Mouse (Mus musculus) midbrain, embryonic 16.5 days (tissue): ENCODE measurements around the gene Fbn1. TPM values are rescaled to one million over a fixed set of nuclear protein-coding genes. Genes with fewer than 3 reads are reported as not detected.

Experiments
- ATAC-seq: fragments of 200-750 bp; cut with Nextera tagmentation; 2 replicates; pipeline ENCODE4 v1.8.0; 2017; ENCODE audit warnings: moderate TSS enrichment
- H3K27ac ChIP-seq: fragments of 300-500 bp; sonication (generic); 2 replicates; pipeline ENCODE4 v1.5.1; 2014; ENCODE audit warnings: mild to moderate bottlenecking, low read length, mixed read lengths
- H3K27me3 ChIP-seq: fragments of 300-500 bp; sonication (generic); 2 replicates; pipeline ENCODE4 v1.6.1; 2014; ENCODE audit warnings: low read depth, low read length, mixed read lengths; ENCODE audit not compliant: control insufficient read depth, insufficient read depth
- H3K36me3 ChIP-seq: fragments of 300-500 bp; sonication (generic); 2 replicates; pipeline ENCODE4 v1.6.1; 2014; ENCODE audit warnings: mild to moderate bottlenecking, low read length, moderate library complexity, mixed read lengths; ENCODE audit not compliant: control insufficient read depth, insufficient read depth
- H3K4me1 ChIP-seq: fragments of 300-500 bp; sonication (generic); 2 replicates; pipeline ENCODE4 v1.6.1; 2014; ENCODE audit warnings: mild to moderate bottlenecking, low read length, mixed read lengths; ENCODE audit not compliant: control insufficient read depth, insufficient read depth
- H3K4me2 ChIP-seq: fragments of 300-500 bp; sonication (generic); 2 replicates; pipeline ENCODE4 v1.6.1; 2014; ENCODE audit warnings: mild to moderate bottlenecking, low read length, mixed read lengths
- H3K4me3 ChIP-seq: fragments of 300-500 bp; sonication (generic); 2 replicates; pipeline ENCODE4 v1.5.1; 2014; ENCODE audit warnings: low read depth, mild to moderate bottlenecking, low read length, moderate library complexity, mixed read lengths
- H3K9ac ChIP-seq: fragments of 300-500 bp; sonication (generic); 2 replicates; pipeline ENCODE4 v1.6.1; 2014; ENCODE audit warnings: low read depth, low read length, mixed read lengths
- H3K9me3 ChIP-seq: fragments of 300-500 bp; sonication (generic); replicated peaks from 2 replicates; pipeline ENCODE4 v1.6.1; 2014; ENCODE audit warnings: mild to moderate bottlenecking, low read length, mixed read lengths; ENCODE audit not compliant: control insufficient read depth, poor library complexity, severe bottlenecking
- WGBS: fragments of 180-500 bp; shearing (Covaris S2); extraction: QIAGEN DNeasy Blood & Tissue Kit; methylation state at CpG from one replicate; pipeline ENCODE4 v1.1.7; 2014; 5-methylcytosine and 5-hydroxymethylcytosine counted together
- polyA plus RNA-seq: library from polyadenylated mRNA; unstranded; fragments of >200 nt; fragmentation: Nextera tagmentation; extraction: Ambion mirVana; gene quantifications from 2 replicates; pipeline ENCODE4 v1.2.1, GENCODE M21; 2015

Fbn1 gene
- polyA plus RNA-seq, 1 experiment from 2014 or later = 1.8 TPM

- 82% methylated on average over 7 of the region's 7 CpGs for WGBS
- H3K4me2 ChIP-seq = no peak overlapping the region
- no peaks in the 10 kb centered on the region for H3K4me1 ChIP-seq
- H3K9me3 ChIP-seq = no peaks in the 10 kb centered on the region
- H3K4me3 ChIP-seq = no peak overlapping the region
- ATAC-seq = no peak
- no peaks in the 10 kb centered on the region for H3K36me3 ChIP-seq
- H3K9ac ChIP-seq = no peak overlapping the region
- no peaks in the 10 kb centered on the region for H3K27me3 ChIP-seq
- H3K27ac ChIP-seq = no peak overlapping the region
Measured at GRCm38 (mm10) chr2:125397796-125398195, 110.0 kb downstream of the Fbn1 start.

GRCm38 (mm10) chr2:125394428-125395101 is 113.2 kb downstream of the Fbn1 start:
- H3K36me3 ChIP-seq = no peaks in the 10 kb centered on the region

GRCm38 (mm10) chr2:125391582-125391981 is 116.2 kb downstream of the Fbn1 start:
- 0 out of 2 replicates have a peak, but pooled peaks cover 4% of the 10 kb centered on the region for H3K36me3 ChIP-seq
- no peak overlapping the region for H3K9ac ChIP-seq
- H3K4me1 ChIP-seq = no peaks in the 10 kb centered on the region
- H3K27ac ChIP-seq = no peak overlapping the region
- 96% methylated on average over 6 of the region's 6 CpGs for WGBS
- H3K9me3 ChIP-seq = no peaks in the 10 kb centered on the region
- H3K4me3 ChIP-seq = no peak overlapping the region
- H3K27me3 ChIP-seq = no peaks in the 10 kb centered on the region
- no peak for ATAC-seq
- no peak overlapping the region for H3K4me2 ChIP-seq

More at GRCm38 (mm10) chr2:125394428-125395101, 113.2 kb downstream of the Fbn1 start:
- Histone ChIP-seq H3K4me2 (no peak overlapping the region), H3K9me3 (no peaks in the 10 kb centered on the region), H3K27ac (no peak overlapping the region), H3K4me3 (no peak overlapping the region), H3K9ac (no peak overlapping the region), H3K4me1 (no peaks in the 10 kb centered on the region), H3K27me3 (no peaks in the 10 kb centered on the region)
- ATAC-seq = no peak
- 96% methylated on average over 9 of the region's 9 CpGs for WGBS

GRCm38 (mm10) chr2:125389796-125390195 is 118.0 kb downstream of the Fbn1 start:
- Histone ChIP-seq H3K9me3 (no peaks in the 10 kb centered on the region), H3K4me3 (no peak overlapping the region), H3K4me1 (no peaks in the 10 kb centered on the region), H3K36me3 (0 out of 2 replicates have a peak, but pooled peaks cover 4% of the 10 kb centered on the region), H3K4me2 (no peak overlapping the region), H3K9ac (no peak overlapping the region), H3K27ac (no peak overlapping the region), H3K27me3 (no peaks in the 10 kb centered on the region)
- 98% methylated on average over 10 of the region's 10 CpGs for WGBS
- ATAC-seq = no peak

GRCm38 (mm10) chr2:125386221-125386965 is 121.4 kb downstream of the Fbn1 start:
- no peaks in the 10 kb centered on the region for H3K9me3 ChIP-seq
- H3K36me3 ChIP-seq = peaks cover 4% of the 10 kb centered on the region; the same call in 1 of the 2 replicates
- H3K4me3 ChIP-seq = no peak overlapping the region
- WGBS = 63% methylated on average over 7 of the region's 7 CpGs
- no peaks in the 10 kb centered on the region for H3K27me3 ChIP-seq
- ATAC-seq = no peak
- no peak overlapping the region for H3K27ac ChIP-seq
- H3K4me1 ChIP-seq = no peaks in the 10 kb centered on the region
- no peak overlapping the region for H3K4me2 ChIP-seq
- H3K9ac ChIP-seq = no peak overlapping the region

GRCm38 (mm10) chr2:125384941-125385340 is 122.9 kb downstream of the Fbn1 start:
- H3K36me3 ChIP-seq = peaks cover 4% of the 10 kb centered on the region; the same call in 1 of the 2 replicates
- 61% methylated on average over 4 of the region's 4 CpGs for WGBS
- no peaks in the 10 kb centered on the region for H3K27me3 ChIP-seq
- H3K4me1 ChIP-seq = no peaks in the 10 kb centered on the region
- no peak overlapping the region for H3K4me2 ChIP-seq
- H3K9me3 ChIP-seq = no peaks in the 10 kb centered on the region
- no peak overlapping the region for H3K4me3 ChIP-seq
- no peak overlapping the region for H3K9ac ChIP-seq
- H3K27ac ChIP-seq = no peak overlapping the region
- ATAC-seq = no peak

- Histone ChIP-seq H3K4me3 (no peak overlapping the region), H3K4me2 (no peak overlapping the region), H3K27me3 (no peaks in the 10 kb centered on the region), H3K27ac (no peak overlapping the region), H3K9ac (no peak overlapping the region), H3K9me3 (no peaks in the 10 kb centered on the region), H3K36me3 (peaks cover 4% of the 10 kb centered on the region; the same call in 1 of the 2 replicates), H3K4me1 (no peaks in the 10 kb centered on the region)
- no peak for ATAC-seq
- WGBS = 95% methylated on average over 6 of the region's 6 CpGs
Measured at GRCm38 (mm10) chr2:125384415-125384814, 123.4 kb downstream of the Fbn1 start.

GRCm38 (mm10) chr2:125383273-125383641 is 124.5 kb downstream of the Fbn1 start:
- ATAC-seq = no peak
- 93% methylated on average over 7 of the region's 7 CpGs for WGBS
- no peaks in the 10 kb centered on the region for H3K9me3 ChIP-seq
- no peaks in the 10 kb centered on the region for H3K27me3 ChIP-seq
- no peaks in the 10 kb centered on the region; the same call in 1 of the 2 replicates for H3K36me3 ChIP-seq
- H3K4me1 ChIP-seq = no peaks in the 10 kb centered on the region
- no peak overlapping the region for H3K27ac ChIP-seq
- no peak overlapping the region for H3K9ac ChIP-seq
- no peak overlapping the region for H3K4me3 ChIP-seq
- H3K4me2 ChIP-seq = no peak overlapping the region

GRCm38 (mm10) chr2:125382613-125383272 is 125.0 kb downstream of the Fbn1 start:
- no peak overlapping the region for H3K27ac ChIP-seq
- no peak overlapping the region for H3K4me3 ChIP-seq
- H3K36me3 ChIP-seq = no peaks in the 10 kb centered on the region; the same call in none of the 2 replicates
- H3K4me2 ChIP-seq = no peak overlapping the region
- H3K4me1 ChIP-seq = no peaks in the 10 kb centered on the region
- ATAC-seq = no peak
- H3K9ac ChIP-seq = no peak overlapping the region
- 66% methylated on average over 7 of the region's 7 CpGs for WGBS
- no peaks in the 10 kb centered on the region for H3K9me3 ChIP-seq
- no peaks in the 10 kb centered on the region for H3K27me3 ChIP-seq
